Mouse (Mus musculus): Measurements from ENCODE around the gene R3hdm4.

- TF ChIP-seq POLR2A (IDR thresholded peaks at IDR 0.05; ENCODE audit: borderline replicate concordance, low read depth, low read length) (no peak), CTCF (IDR thresholded peaks at IDR 0.05; ENCODE audit: low read depth, low read length) (no peak)
These were observed 47.2 kb downstream of the R3hdm4 start for GRCm38 (mm10) chr10:79873715-79874289.

All from bone marrow macrophage, adult 2 months (primary cell).